Mouse (Mus musculus) bone marrow, adult 2 months (tissue): ENCODE data around the gene Gatm.

Experiments used
- CTCF ChIP-seq: fragments of 200-500 bp; IDR thresholded peaks from 2 replicates; pipeline ENCODE4 v1.5.1; 2011; ENCODE audit warnings: low read length, control low read depth; ENCODE audit not compliant: control insufficient read depth, insufficient read depth
- POLR2A ChIP-seq: fragments of 200-500 bp; IDR thresholded peaks from 2 replicates; pipeline ENCODE4 v1.6.1; 2011; ENCODE audit warnings: low read depth, mild to moderate bottlenecking, control low read depth, low read length, borderline replicate concordance; ENCODE audit not compliant: control insufficient read depth

GRCm38 (mm10) chr2:122617792-122618191 lies 6.7 kb upstream of the Gatm start:
- TF ChIP-seq CTCF: no peak
- TF ChIP-seq POLR2A: no peak
